Mouse (Mus musculus) limb, embryonic 14.5 days (tissue): ENCODE data around the gene Oit3. TPM values are rescaled to one million over a fixed set of nuclear protein-coding genes. Genes with fewer than 3 reads are reported as not detected.
"Not testable (repeated sequence)": the region's sequence is repeated elsewhere in the genome, so short reads cannot be mapped to it uniquely, and the experiment has no call there.

ENCODE experiments used
- ATAC-seq: fragments of 200-750 bp; cut with Nextera tagmentation; 2 replicates; pipeline ENCODE4 v1.8.0; 2017; ENCODE audit warnings: low read depth, moderate number of reproducible peaks, moderate TSS enrichment; ENCODE audit not compliant: low FRiP score
- DNase-seq: peaks from one replicate; pipeline ENCODE4 v3.0.0-alpha.2; 2015; ENCODE audit warnings: low spot score
- H3K27ac ChIP-seq: fragments of 300-500 bp; sonication (generic); replicated peaks from 2 replicates; pipeline ENCODE4 v1.5.1; 2014; ENCODE audit warnings: low read depth, mild to moderate bottlenecking, low read length, moderate library complexity, mixed read lengths
- H3K27me3 ChIP-seq: fragments of 300-500 bp; sonication (generic); 2 replicates; pipeline ENCODE4 v1.6.1; 2014; ENCODE audit warnings: low read length, mixed read lengths; ENCODE audit not compliant: control insufficient read depth, insufficient read depth
- H3K36me3 ChIP-seq: fragments of 300-500 bp; sonication (generic); 2 replicates; pipeline ENCODE4 v1.6.1; 2014; ENCODE audit warnings: mild to moderate bottlenecking, low read length, moderate library complexity, mixed read lengths; ENCODE audit not compliant: control insufficient read depth, insufficient read depth
- H3K4me1 ChIP-seq: fragments of 300-500 bp; sonication (generic); 2 replicates; pipeline ENCODE4 v1.6.1; 2014; ENCODE audit warnings: antibody characterized with exemption, low read length, mixed read lengths; ENCODE audit not compliant: control insufficient read depth, insufficient read depth
- H3K4me2 ChIP-seq: fragments of 300-500 bp; sonication (generic); replicated peaks from 2 replicates; pipeline ENCODE4 v1.6.1; 2014; ENCODE audit warnings: low read depth, mild to moderate bottlenecking, low read length, moderate library complexity; ENCODE audit not compliant: severe bottlenecking
- H3K4me3 ChIP-seq: fragments of 300-500 bp; sonication (generic); replicated peaks from 2 replicates; pipeline ENCODE4 v1.5.1; 2014; ENCODE audit warnings: low read length
- H3K9ac ChIP-seq: fragments of 300-500 bp; sonication (generic); 2 replicates; pipeline ENCODE4 v1.6.1; 2014; ENCODE audit warnings: mild to moderate bottlenecking, low read depth, low read length, moderate library complexity; ENCODE audit not compliant: severe bottlenecking
- H3K9me3 ChIP-seq: fragments of 300-500 bp; sonication (generic); 2 replicates; pipeline ENCODE4 v1.6.1; 2016; ENCODE audit warnings: low read length; ENCODE audit not compliant: control insufficient read depth
- POLR2A ChIP-seq: fragments of 200-500 bp; IDR thresholded peaks from 2 replicates; pipeline ENCODE4 v1.8.0; 2012; ENCODE audit warnings: inconsistent platforms, mild to moderate bottlenecking, moderate library complexity, borderline replicate concordance; ENCODE audit not compliant: insufficient read depth, insufficient read length; ENCODE audit errors: extremely low read depth
- WGBS: fragments of 180-500 bp; shearing (Covaris S2); extraction: QIAGEN DNeasy Blood & Tissue Kit; methylation state at CpG from one replicate; pipeline ENCODE4 v1.1.7; 2014; 5-methylcytosine and 5-hydroxymethylcytosine counted together
- polyA plus RNA-seq, 2 experiments: library from polyadenylated mRNA; depleted of rRNA in 1 of 2; stranded (reverse) in 1 of 2; unstranded in 1 of 2; fragments of >200 nt; fragmentation: Nextera tagmentation in 1 of 2; extraction: Ambion mirVana in 1 of 2; gene quantifications; 2 replicates each; pipeline versions ENCODE4 v1.2.1 to v1.2.3; 2012 to 2014

The Oit3 gene
- polyA plus RNA-seq, 2 experiments = 0.67 to 1.2 TPM

DNA sequence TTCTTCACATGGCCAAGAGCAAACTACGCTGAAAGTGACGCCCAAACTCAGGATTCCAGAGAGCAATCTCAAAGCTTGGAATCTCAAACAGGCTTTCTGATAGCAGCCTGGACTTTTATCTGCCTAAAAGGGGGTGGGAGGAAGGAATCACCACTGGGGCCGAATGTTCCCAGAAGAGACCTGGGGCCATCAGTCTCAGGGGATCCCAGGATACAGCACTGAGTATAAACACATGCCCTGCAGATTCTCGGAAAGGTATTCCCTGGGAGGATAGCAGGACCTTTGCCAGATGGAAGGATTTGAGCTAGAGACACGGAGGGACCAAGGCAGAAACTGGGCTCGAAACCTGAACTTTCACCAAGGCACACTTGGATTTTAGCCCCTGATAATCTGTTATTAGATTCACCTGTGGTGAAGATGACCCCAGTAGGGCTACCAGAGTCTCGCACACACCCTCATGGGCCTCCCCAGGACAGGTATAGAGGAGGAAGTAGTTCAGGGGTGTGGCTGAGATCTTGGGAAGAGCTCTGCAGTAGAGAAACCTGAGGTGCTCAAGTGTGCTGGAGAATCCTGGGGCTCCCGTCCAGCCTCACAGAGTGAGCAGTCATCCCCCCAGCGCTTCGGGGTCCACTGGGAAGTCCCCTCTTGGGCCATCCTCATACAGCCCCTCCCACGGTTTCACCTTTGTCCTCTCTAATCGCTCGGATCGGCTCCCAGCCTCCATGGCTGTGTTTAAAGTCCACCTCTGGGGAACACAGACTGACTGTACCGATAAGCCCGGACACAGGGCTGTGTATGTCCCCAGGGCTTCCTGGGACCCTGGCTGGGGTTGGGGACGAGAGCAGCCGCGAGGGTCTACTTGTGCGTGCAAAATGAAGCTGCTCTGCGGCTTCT is 38.4 kb downstream of the Oit3 start, which contains the start of gene Pla2g12b:
Pla2g12b (plus strand) TSS at position 762 of the 894 bp plus-strand sequence.
- TF ChIP-seq POLR2A = no peak
- no peak within 1 kb of the TSS for H3K4me2 ChIP-seq
- H3K36me3 ChIP-seq = no peaks in the 10 kb centered on the region
- H3K4me3 ChIP-seq = no peak within 1 kb of the TSS
- no peak for ATAC-seq
- DNase-seq = no peak
- H3K9ac ChIP-seq = no peak within 1 kb of the TSS
- H3K27ac ChIP-seq = no peak within 1 kb of the TSS
- 72% methylated on average over 21 of the region's 21 CpGs for WGBS
- no peaks in the 10 kb centered on the region for H3K27me3 ChIP-seq
- H3K4me1 ChIP-seq = no peaks in the 10 kb centered on the region
- no peaks in the 10 kb centered on the region for H3K9me3 ChIP-seq

DNA sequence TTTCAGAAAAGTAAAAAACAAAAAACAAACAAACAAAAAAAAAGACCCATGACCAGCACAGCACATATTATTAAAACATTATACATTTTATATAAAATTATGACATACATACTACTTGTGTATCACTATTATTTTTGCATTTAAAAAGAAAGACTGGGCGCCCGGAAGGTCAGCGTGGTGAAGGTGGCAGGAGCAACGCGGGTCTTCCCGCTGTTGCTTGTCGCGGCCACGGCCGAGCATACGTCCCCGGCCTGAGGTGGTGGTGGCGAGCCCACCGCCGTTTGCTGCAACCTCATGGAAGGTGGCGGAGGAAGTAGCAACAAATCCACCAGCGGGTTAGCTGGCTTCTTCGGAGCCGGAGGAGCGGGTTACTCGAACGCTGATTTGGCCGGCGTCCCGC is 46.1 kb downstream of the Oit3 start, which contains the start of gene Gm10273:
Gm10273 (plus strand) TSS at position 172 of the 400 bp plus-strand sequence.
- H3K36me3 ChIP-seq, DNase-seq, H3K27me3 ChIP-seq, ATAC-seq, H3K4me3 ChIP-seq, H3K27ac ChIP-seq, H3K4me2 ChIP-seq, H3K4me1 ChIP-seq, H3K9me3 ChIP-seq, H3K9ac ChIP-seq: not testable (repeated sequence)
- 97% methylated on average over 11 of the region's 25 CpGs for WGBS

DNA sequence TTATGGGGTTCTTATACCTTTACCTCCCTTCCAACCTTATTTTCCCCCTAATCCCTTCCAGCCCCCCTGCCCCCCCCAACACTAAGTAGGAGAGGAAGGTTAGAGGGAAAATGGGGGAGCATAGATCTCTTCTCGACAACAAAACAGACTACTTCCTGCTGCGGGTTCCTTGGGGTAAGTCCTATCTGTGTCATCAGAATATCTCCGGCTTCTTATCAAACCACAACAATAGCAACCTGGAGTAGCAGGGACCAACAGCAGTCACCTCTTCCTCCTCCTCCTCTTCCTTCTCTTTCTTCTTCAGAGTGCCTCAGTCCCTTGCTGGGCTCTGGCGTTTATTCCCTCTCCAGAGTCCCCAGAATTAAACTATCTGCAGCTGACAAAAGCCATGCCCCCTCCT is 49.7 kb downstream of the Oit3 start:
- Histone ChIP-seq H3K4me2 (no peak overlapping the region), H3K4me3 (no peak overlapping the region), H3K27me3 (no peaks in the 10 kb centered on the region), H3K27ac (no peak overlapping the region), H3K36me3 (no peaks in the 10 kb centered on the region), H3K9ac (no peak overlapping the region), H3K9me3 (peaks cover 16% of the 10 kb centered on the region; the same call in 1 of the 2 replicates), H3K4me1 (no peaks in the 10 kb centered on the region)
- no peak for TF ChIP-seq POLR2A
- 65% methylated on average over 4 of the region's 4 CpGs for WGBS
- ATAC-seq (no peak), DNase-seq (no peak)

DNA sequence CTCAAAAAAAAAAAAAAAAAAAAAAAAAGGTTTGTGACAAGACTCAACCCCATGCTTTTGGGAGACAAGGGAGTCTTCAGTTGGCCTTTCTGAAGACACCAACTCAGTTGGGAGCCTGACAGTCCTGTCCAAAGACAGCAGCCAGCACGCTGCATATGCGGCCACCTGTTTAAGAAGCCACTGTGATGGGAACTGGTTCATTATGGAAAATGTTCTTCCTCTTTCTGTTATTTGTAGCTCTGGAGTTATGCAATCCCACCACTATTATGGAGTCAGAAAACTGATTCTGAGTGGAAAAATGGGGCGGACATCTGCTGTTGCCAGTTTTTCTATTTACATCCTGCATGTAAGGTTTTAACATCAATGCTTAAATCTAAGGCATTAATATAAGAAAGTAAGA is 51.9 kb downstream of the Oit3 start:
- no peaks in the 10 kb centered on the region for H3K27me3 ChIP-seq
- H3K36me3 ChIP-seq = no peaks in the 10 kb centered on the region
- ATAC-seq (no peak), DNase-seq (no peak)
- peaks cover 16% of the 10 kb centered on the region; the same call in 1 of the 2 replicates for H3K9me3 ChIP-seq
- no peak overlapping the region for H3K4me2 ChIP-seq
- 98% methylated on average over 3 of the region's 3 CpGs for WGBS
- H3K4me1 ChIP-seq = no peaks in the 10 kb centered on the region
- no peak overlapping the region for H3K27ac ChIP-seq
- H3K9ac ChIP-seq = no peak overlapping the region
- no peak overlapping the region for H3K4me3 ChIP-seq
- no peak for TF ChIP-seq POLR2A

DNA sequence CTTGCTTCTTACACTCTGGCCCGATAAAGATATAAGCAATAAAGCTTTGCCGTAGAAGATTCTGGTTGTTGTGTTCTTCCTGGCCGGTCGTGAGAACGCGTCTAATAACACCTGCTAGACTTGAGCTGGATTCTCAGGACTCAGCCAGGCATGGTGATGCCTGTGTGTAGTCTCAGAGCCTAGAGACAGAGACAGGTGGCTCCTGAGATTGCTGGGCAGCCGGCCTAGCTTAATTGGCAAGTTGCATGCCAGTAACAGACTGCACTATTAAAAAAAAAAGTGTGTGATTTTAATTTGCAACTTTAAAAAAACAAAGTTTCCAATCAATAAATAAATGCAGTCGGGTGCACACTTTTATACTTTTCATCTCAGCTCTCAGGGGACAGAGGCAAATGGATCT is 54.6 kb downstream of the Oit3 start:
- Histone ChIP-seq H3K9me3 (peaks cover 16% of the 10 kb centered on the region; the same call in 1 of the 2 replicates), H3K4me2 (no peak overlapping the region), H3K27me3 (no peaks in the 10 kb centered on the region), H3K4me3 (no peak overlapping the region), H3K9ac (no peak overlapping the region), H3K36me3 (no peaks in the 10 kb centered on the region), H3K27ac (no peak overlapping the region), H3K4me1 (no peaks in the 10 kb centered on the region)
- WGBS = 79% methylated on average over 7 of the region's 8 CpGs
- ATAC-seq (no peak), DNase-seq (no peak)
- no peak for TF ChIP-seq POLR2A

DNA sequence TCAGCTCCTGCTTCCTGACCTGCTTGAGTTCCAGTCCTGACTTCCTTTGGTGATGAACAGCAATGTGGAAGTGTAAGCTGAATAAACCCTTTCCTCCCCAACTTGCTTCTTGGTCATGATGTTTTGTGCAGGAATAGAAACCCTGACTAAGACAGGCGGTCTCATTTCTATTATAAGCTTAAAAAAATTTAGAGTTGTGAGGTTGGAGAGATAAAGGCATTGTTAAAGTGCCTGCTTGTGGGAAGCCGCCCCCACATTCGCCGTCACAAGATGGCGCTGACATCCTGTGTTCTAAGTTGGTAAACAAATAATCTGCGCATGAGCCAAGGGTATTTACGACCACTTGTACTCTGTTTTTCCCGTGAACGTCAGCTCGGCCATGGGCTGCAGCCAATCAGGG is 60.0 kb downstream of the Oit3 start:
- H3K4me3 ChIP-seq, H3K9ac ChIP-seq, DNase-seq, H3K36me3 ChIP-seq, H3K4me2 ChIP-seq, H3K9me3 ChIP-seq, H3K4me1 ChIP-seq, H3K27ac ChIP-seq, H3K27me3 ChIP-seq, ATAC-seq: not testable (repeated sequence)
- 80% methylated on average over 6 of the region's 10 CpGs for whole genome bisulfite sequencing
